Mouse (Mus musculus) midbrain, embryonic 12.5 days (tissue): Measurements from ENCODE around the gene Ftl1. TPM values are rescaled to one million over a fixed set of nuclear protein-coding genes. Genes with fewer than 3 reads are reported as not detected.
A peak's percentile ranks its signal among the peaks of the same experiment; 100 is the strongest.
"Not testable (repeated sequence)": the region's sequence is repeated elsewhere in the genome, so short reads cannot be mapped to it uniquely, and the experiment has no call there.

Experiments used
- ATAC-seq: fragments of 200-750 bp; cut with Nextera tagmentation; 2 replicates; pipeline ENCODE4 v1.8.0; 2017; ENCODE audit warnings: low read depth, moderate TSS enrichment, moderate library complexity; ENCODE audit not compliant: low FRiP score
- H3K27ac ChIP-seq: fragments of 300-500 bp; sonication (generic); replicated peaks from 2 replicates; pipeline ENCODE4 v1.5.1; 2016; ENCODE audit warnings: mild to moderate bottlenecking
- H3K27me3 ChIP-seq: fragments of 300-500 bp; sonication (generic); 2 replicates; pipeline ENCODE4 v1.6.1; 2016; ENCODE audit warnings: mild to moderate bottlenecking
- H3K36me3 ChIP-seq: fragments of 300-500 bp; sonication (generic); 2 replicates; pipeline ENCODE4 v1.6.1; 2016
- H3K4me1 ChIP-seq: fragments of 300-500 bp; sonication (generic); 2 replicates; pipeline ENCODE4 v1.6.1; 2016
- H3K4me2 ChIP-seq: fragments of 300-500 bp; sonication (generic); replicated peaks from 2 replicates; pipeline ENCODE4 v1.6.1; 2016; ENCODE audit warnings: mild to moderate bottlenecking, moderate library complexity
- H3K4me3 ChIP-seq: fragments of 300-500 bp; sonication (generic); 2 replicates; pipeline ENCODE4 v1.5.1; 2016; ENCODE audit warnings: mild to moderate bottlenecking
- H3K9ac ChIP-seq: fragments of 300-500 bp; sonication (generic); replicated peaks from 2 replicates; pipeline ENCODE4 v1.6.1; 2016; ENCODE audit warnings: mild to moderate bottlenecking, moderate library complexity
- H3K9me3 ChIP-seq: fragments of 300-500 bp; sonication (generic); 2 replicates; pipeline ENCODE4 v1.6.1; 2016; ENCODE audit warnings: mild to moderate bottlenecking
- WGBS: fragments of 180-500 bp; shearing (Covaris S2); methylation state at CpG from one replicate; pipeline ENCODE4 v1.1.7; 2016; 5-methylcytosine and 5-hydroxymethylcytosine counted together
- polyA plus RNA-seq: library from polyadenylated mRNA; unstranded; fragments of >200 nt; fragmentation: Nextera tagmentation; extraction: Ambion mirVana; gene quantifications from 2 replicates; pipeline ENCODE4 v1.2.1, GENCODE M21; 2016

Ftl1 gene
- polyA plus RNA-seq: 5,715 and 6,077 TPM in 2 replicates

DNA sequence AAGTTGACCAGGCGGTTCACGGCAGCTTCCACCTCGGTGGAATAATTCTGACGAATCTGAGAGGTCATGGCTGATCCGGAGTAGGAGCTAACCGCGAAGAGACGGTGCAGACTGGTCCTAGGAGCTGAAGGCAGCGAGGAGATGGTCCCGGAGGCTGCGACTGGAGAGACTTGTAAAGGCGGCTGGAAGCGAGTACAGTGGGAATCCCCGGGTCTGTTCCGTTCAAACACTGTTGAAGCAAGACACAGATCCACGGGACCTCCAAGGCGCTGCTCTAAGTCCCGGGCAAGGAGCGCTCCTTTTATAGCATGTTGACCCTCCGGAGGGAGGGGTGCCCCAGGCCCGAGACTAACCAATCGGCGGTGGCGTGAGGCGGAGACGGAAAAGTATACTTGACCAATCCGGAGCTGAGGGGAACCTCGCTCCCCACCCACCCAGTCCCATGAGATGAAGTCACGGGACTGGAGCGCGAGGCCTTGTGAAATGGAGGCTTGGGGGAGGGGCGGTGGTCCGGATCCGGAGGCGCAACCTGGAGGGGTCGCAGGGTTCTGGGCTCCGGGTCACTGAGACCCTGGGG, at the start of gene Ftl1:
Gene Ftl1 (minus strand): TSS at position 321 of the 577 bp plus-strand sequence.
- peaks cover 40% of the 10 kb centered on the region for H3K4me1 ChIP-seq
- ATAC-seq: peak; percentile 97
- WGBS: under 1% methylated on average over 37 of the region's 37 CpGs
- H3K36me3 ChIP-seq: peaks cover 62% of the 10 kb centered on the region
- peak within 1 kb of the TSS; percentile 93 for H3K27ac ChIP-seq
- peak within 1 kb of the TSS; percentile 87 for H3K4me3 ChIP-seq
- H3K9ac ChIP-seq: peak within 1 kb of the TSS; percentile 91
- H3K4me2 ChIP-seq: peak within 1 kb of the TSS; percentile 82
- not testable (repeated sequence) for H3K27me3 ChIP-seq, H3K9me3 ChIP-seq

- Histone ChIP-seq H3K36me3 (peaks cover 15% of the 10 kb centered on the region), H3K27ac (peak overlapping the region; percentile 85; the same call in 1 of the 2 replicates), H3K9ac (peak overlapping the region; percentile 87), H3K4me3 (peak overlapping the region; percentile 77), H3K27me3 (no peaks in the 10 kb centered on the region), H3K4me2 (peak overlapping the region; percentile 80), H3K4me1 (peaks cover 14% of the 10 kb centered on the region), H3K9me3 (no peaks in the 10 kb centered on the region)
- 44% methylated on average over 19 of the region's 19 CpGs for WGBS
- ATAC-seq: no peak
Measured at GRCm38 (mm10) chr7:45509181-45509882, 49.6 kb upstream of the Ftl1 start.

GRCm38 (mm10) chr7:45508561-45508960, 48.9 kb upstream of the Ftl1 start:
- Histone ChIP-seq H3K4me2 (no peak overlapping the region), H3K9ac (no peak overlapping the region; the same call in 1 of the 2 replicates), H3K4me3 (0 out of 2 replicates have a peak overlapping the region, but pooled peaks have one; percentile 7)

GRCm38 (mm10) chr7:45507583-45507982, 47.9 kb upstream of the Ftl1 start:
- no peaks in the 10 kb centered on the region for H3K27me3 ChIP-seq
- peaks cover 19% of the 10 kb centered on the region for H3K36me3 ChIP-seq
- H3K4me3 ChIP-seq: no peak overlapping the region
- H3K9me3 ChIP-seq: no peaks in the 10 kb centered on the region
- no peak overlapping the region for H3K4me2 ChIP-seq
- H3K9ac ChIP-seq: no peak overlapping the region
- WGBS: 90% methylated on average over 6 of the region's 6 CpGs
- no peak for ATAC-seq
- peaks cover 14% of the 10 kb centered on the region for H3K4me1 ChIP-seq
- H3K27ac ChIP-seq: no peak overlapping the region

More at GRCm38 (mm10) chr7:45508561-45508960, 48.9 kb upstream of the Ftl1 start:
- no peak for ATAC-seq
- 86% methylated on average over 6 of the region's 6 CpGs for WGBS
- Histone ChIP-seq H3K36me3 (peaks cover 15% of the 10 kb centered on the region), H3K27ac (no peak overlapping the region), H3K4me1 (peaks cover 14% of the 10 kb centered on the region), H3K9me3 (no peaks in the 10 kb centered on the region), H3K27me3 (no peaks in the 10 kb centered on the region)

DNA sequence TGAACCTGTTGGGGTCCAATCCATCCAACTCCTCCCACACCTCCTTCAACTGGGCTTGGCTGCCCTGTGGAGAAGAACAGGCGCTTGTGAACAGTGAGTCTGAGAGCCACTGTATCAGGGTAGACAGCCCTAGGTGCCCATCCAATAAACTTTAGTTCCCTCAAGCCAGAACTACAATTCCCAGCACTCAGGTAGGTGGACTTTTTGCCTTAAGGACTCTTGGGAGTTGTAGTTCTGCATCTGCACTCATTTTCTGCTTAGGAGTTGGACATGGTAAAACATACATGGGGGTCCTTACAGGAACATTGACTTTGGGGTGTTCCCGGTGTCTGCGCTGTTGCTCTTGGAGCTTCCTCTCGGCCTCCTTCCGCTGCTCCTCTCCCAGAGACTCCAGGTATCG, 38.7 kb upstream of the Ftl1 start:
- peaks cover 86% of the 10 kb centered on the region for H3K36me3 ChIP-seq
- no peaks in the 10 kb centered on the region for H3K4me1 ChIP-seq
- H3K27me3 ChIP-seq: no peaks in the 10 kb centered on the region
- no peak overlapping the region for H3K9ac ChIP-seq
- H3K9me3 ChIP-seq: no peaks in the 10 kb centered on the region
- WGBS: 95% methylated on average over 6 of the region's 6 CpGs
- no peak for ATAC-seq
- no peak overlapping the region for H3K4me2 ChIP-seq
- no peak overlapping the region for H3K4me3 ChIP-seq
- H3K27ac ChIP-seq: no peak overlapping the region

GRCm38 (mm10) chr7:45494548-45494947, 34.9 kb upstream of the Ftl1 start:
- WGBS: 77% methylated on average over 9 of the region's 9 CpGs
- no peak for ATAC-seq
- H3K36me3 ChIP-seq: peaks cover 67% of the 10 kb centered on the region
- H3K9ac ChIP-seq: no peak overlapping the region
- no peak overlapping the region for H3K27ac ChIP-seq
- no peaks in the 10 kb centered on the region for H3K9me3 ChIP-seq
- no peaks in the 10 kb centered on the region for H3K27me3 ChIP-seq
- H3K4me3 ChIP-seq: no peak overlapping the region
- peaks cover 5% of the 10 kb centered on the region; the same call in 1 of the 2 replicates for H3K4me1 ChIP-seq
- H3K4me2 ChIP-seq: no peak overlapping the region

- Histone ChIP-seq H3K36me3 (peaks cover 51% of the 10 kb centered on the region), H3K4me2 (no peak overlapping the region), H3K27ac (no peak overlapping the region), H3K27me3 (no peaks in the 10 kb centered on the region), H3K4me3 (no peak overlapping the region), H3K4me1 (peaks cover 13% of the 10 kb centered on the region; the same call in 1 of the 2 replicates), H3K9me3 (no peaks in the 10 kb centered on the region), H3K9ac (no peak overlapping the region)
- ATAC-seq: no peak
- 95% methylated on average over 5 of the region's 5 CpGs for WGBS
Measured at GRCm38 (mm10) chr7:45492951-45493350, 33.3 kb upstream of the Ftl1 start.

- Histone ChIP-seq H3K36me3 (peaks cover 45% of the 10 kb centered on the region), H3K4me2 (no peak overlapping the region), H3K27ac (no peak overlapping the region), H3K4me1 (peaks cover 13% of the 10 kb centered on the region; the same call in 1 of the 2 replicates), H3K4me3 (no peak overlapping the region), H3K27me3 (no peaks in the 10 kb centered on the region), H3K9me3 (no peaks in the 10 kb centered on the region), H3K9ac (no peak overlapping the region)
- WGBS: 93% methylated on average over 8 of the region's 8 CpGs
- ATAC-seq: no peak
Measured at GRCm38 (mm10) chr7:45492225-45492844, 32.7 kb upstream of the Ftl1 start.

DNA sequence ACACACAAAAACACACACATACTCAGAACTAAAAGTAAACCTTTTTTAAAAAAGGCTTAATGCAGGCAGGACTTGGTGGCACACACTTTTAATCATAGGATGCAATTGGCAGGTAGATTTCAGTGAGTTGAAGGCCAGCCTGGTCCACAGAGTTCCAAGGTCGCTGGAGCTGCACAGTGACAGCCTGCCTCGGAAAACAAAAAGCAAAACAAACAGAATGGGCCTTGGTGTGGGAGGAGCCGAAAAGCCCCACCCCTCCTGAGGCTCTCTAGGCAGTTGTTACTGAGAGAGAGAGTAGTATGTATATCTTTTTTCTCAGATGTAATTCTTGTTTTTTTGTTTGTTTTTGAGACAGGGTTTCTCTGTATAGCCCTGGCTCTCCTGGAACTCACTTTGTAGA, 31.6 kb upstream of the Ftl1 start:
- Histone ChIP-seq H3K27me3 (no peaks in the 10 kb centered on the region), H3K4me2 (no peak overlapping the region), H3K9ac (no peak overlapping the region), H3K36me3 (peaks cover 36% of the 10 kb centered on the region), H3K4me1 (peaks cover 13% of the 10 kb centered on the region; the same call in 1 of the 2 replicates), H3K27ac (no peak overlapping the region), H3K9me3 (no peaks in the 10 kb centered on the region), H3K4me3 (no peak overlapping the region)
- 19% methylated on average over 3 of the region's 3 CpGs for whole genome bisulfite sequencing
- ATAC-seq: no peak

- Histone ChIP-seq H3K9ac (no peak overlapping the region), H3K4me2 (no peak overlapping the region), H3K36me3 (peaks cover 32% of the 10 kb centered on the region), H3K4me1 (peaks cover 13% of the 10 kb centered on the region; the same call in 1 of the 2 replicates), H3K27ac (no peak overlapping the region), H3K27me3 (no peaks in the 10 kb centered on the region), H3K4me3 (no peak overlapping the region), H3K9me3 (no peaks in the 10 kb centered on the region)
- no peak for ATAC-seq
- 41% methylated on average over 9 of the region's 9 CpGs for whole genome bisulfite sequencing
Measured at GRCm38 (mm10) chr7:45490822-45491221, 31.1 kb upstream of the Ftl1 start.

DNA sequence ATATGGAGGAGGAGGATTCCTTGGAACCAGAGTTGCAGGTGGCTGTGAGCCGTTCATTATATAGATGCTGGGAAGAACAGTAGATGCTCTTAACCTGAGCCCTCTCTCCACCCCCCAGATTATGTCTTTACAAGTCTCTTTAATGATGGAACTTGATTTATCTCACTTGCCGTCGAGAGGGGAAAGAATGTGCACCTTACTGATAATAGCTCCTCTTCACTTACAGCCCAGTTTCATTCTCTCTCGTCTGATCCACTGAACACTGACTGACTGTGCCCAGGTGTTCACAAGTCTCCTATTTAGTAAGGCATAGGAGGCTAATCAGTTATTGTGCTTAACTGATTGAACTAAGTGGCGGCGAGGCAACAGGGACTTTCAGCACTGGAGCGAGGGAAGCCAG, 29.9 kb upstream of the Ftl1 start:
- Histone ChIP-seq H3K36me3 (peaks cover 20% of the 10 kb centered on the region), H3K9ac (no peak overlapping the region), H3K4me3 (no peak overlapping the region), H3K27ac (no peak overlapping the region), H3K4me1 (peaks cover 13% of the 10 kb centered on the region; the same call in 1 of the 2 replicates), H3K4me2 (no peak overlapping the region), H3K9me3 (no peaks in the 10 kb centered on the region), H3K27me3 (no peaks in the 10 kb centered on the region)
- WGBS: 88% methylated on average over 7 of the region's 7 CpGs
- ATAC-seq: no peak
